Mouse (Mus musculus) forebrain, embryonic 14.5 days (tissue): Measurements from ENCODE around the gene Gm1673. TPM values are rescaled to one million over a fixed set of nuclear protein-coding genes. Genes with fewer than 3 reads are reported as not detected.

Experiments
- ATAC-seq: fragments of 200-750 bp; cut with Nextera tagmentation; 2 replicates; pipeline ENCODE4 v1.8.0; 2017; ENCODE audit warnings: mild to moderate bottlenecking, moderate library complexity
- DNase-seq: peaks from one replicate; pipeline ENCODE4 v3.0.0-alpha.2; 2015; ENCODE audit warnings: low spot score
- H3K27ac ChIP-seq: fragments of 300-500 bp; sonication (generic); 2 replicates; pipeline ENCODE4 v1.5.1; 2014; ENCODE audit warnings: low read depth, mild to moderate bottlenecking, control low read depth, low read length, moderate library complexity
- H3K27me3 ChIP-seq: fragments of 300-500 bp; sonication (generic); replicated peaks from 2 replicates; pipeline ENCODE4 v1.6.1; 2014; ENCODE audit warnings: low read length, control low read depth, mixed read lengths; ENCODE audit not compliant: control insufficient read depth, insufficient read depth
- H3K36me3 ChIP-seq: fragments of 300-500 bp; sonication (generic); 2 replicates; pipeline ENCODE4 v1.6.1; 2014; ENCODE audit warnings: low read length, control low read depth; ENCODE audit not compliant: control insufficient read depth, insufficient read depth
- H3K4me1 ChIP-seq: fragments of 300-500 bp; sonication (generic); 2 replicates; pipeline ENCODE4 v1.6.1; 2014; ENCODE audit warnings: antibody characterized with exemption, low read length, control low read depth; ENCODE audit not compliant: control insufficient read depth, insufficient read depth
- H3K4me2 ChIP-seq: fragments of 300-500 bp; sonication (generic); 2 replicates; pipeline ENCODE4 v1.6.1; 2014; ENCODE audit warnings: mild to moderate bottlenecking, control low read depth, low read length
- H3K4me3 ChIP-seq: fragments of 300-500 bp; sonication (generic); 2 replicates; pipeline ENCODE4 v1.5.1; 2014; ENCODE audit warnings: low read depth, low read length, control low read depth
- H3K9ac ChIP-seq: fragments of 300-500 bp; sonication (generic); 2 replicates; pipeline ENCODE4 v1.6.1; 2014; ENCODE audit warnings: mild to moderate bottlenecking, low read length, control low read depth, moderate library complexity
- H3K9me3 ChIP-seq: fragments of 300-500 bp; sonication (generic); replicated peaks from 2 replicates; pipeline ENCODE4 v1.6.1; 2016; ENCODE audit warnings: low read length, control low read depth, mixed read lengths; ENCODE audit not compliant: control insufficient read depth
- WGBS: fragments of 180-500 bp; shearing (Covaris S2); extraction: QIAGEN DNeasy Blood & Tissue Kit; methylation state at CpG from one replicate; pipeline ENCODE4 v1.1.7; 2014; 5-methylcytosine and 5-hydroxymethylcytosine counted together
- polyA plus RNA-seq: library from polyadenylated mRNA; unstranded; fragments of >200 nt; fragmentation: Nextera tagmentation; extraction: Ambion mirVana; gene quantifications from 2 replicates; pipeline ENCODE4 v1.2.1, GENCODE M21; 2014

Gene Gm1673
- polyA plus RNA-seq, 1 experiment from 2014 or later = 498 TPM

GRCm38 (mm10) chr5:33948314-33948713, 34.9 kb upstream of the Gm1673 start:
- ATAC-seq (no peak), DNase-seq (peak; percentile 16)
- Histone ChIP-seq H3K27ac (no peak overlapping the region), H3K4me2 (no peak overlapping the region), H3K9ac (no peak overlapping the region), H3K4me3 (no peak overlapping the region), H3K27me3 (no peaks in the 10 kb centered on the region), H3K36me3 (no peaks in the 10 kb centered on the region), H3K9me3 (peaks cover 9% of the 10 kb centered on the region; the same call in 1 of the 2 replicates), H3K4me1 (no peaks in the 10 kb centered on the region)
- WGBS = 86% methylated on average over 4 of the region's 4 CpGs

- Histone ChIP-seq H3K27ac (no peak overlapping the region), H3K4me2 (peak overlapping the region; percentile 16; the same call in 1 of the 2 replicates), H3K4me3 (no peak overlapping the region), H3K9me3 (peaks cover 6% of the 10 kb centered on the region; the same call in 1 of the 2 replicates), H3K4me1 (no peaks in the 10 kb centered on the region), H3K36me3 (no peaks in the 10 kb centered on the region), H3K9ac (no peak overlapping the region), H3K27me3 (no peaks in the 10 kb centered on the region)
- WGBS = 91% methylated on average over 14 of the region's 17 CpGs
- ATAC-seq (no peak), DNase-seq (no peak)
Measured at GRCm38 (mm10) chr5:33953471-33954185, 29.6 kb upstream of the Gm1673 start.

- Histone ChIP-seq H3K9ac (no peak overlapping the region), H3K4me2 (peak overlapping the region; percentile 16; the same call in 1 of the 2 replicates), H3K4me3 (no peak overlapping the region), H3K9me3 (peaks cover 6% of the 10 kb centered on the region; the same call in 1 of the 2 replicates), H3K4me1 (no peaks in the 10 kb centered on the region), H3K27me3 (no peaks in the 10 kb centered on the region), H3K36me3 (no peaks in the 10 kb centered on the region), H3K27ac (no peak overlapping the region)
- peak; percentile 81 for DNase-seq
- WGBS = 27% methylated on average over 10 of the region's 10 CpGs
- ATAC-seq = peak; percentile 82
Measured at GRCm38 (mm10) chr5:33954354-33954753, 28.9 kb upstream of the Gm1673 start.

GRCm38 (mm10) chr5:33955868-33956267, 27.4 kb upstream of the Gm1673 start:
- ATAC-seq = no peak
- peaks cover 6% of the 10 kb centered on the region; the same call in 1 of the 2 replicates for H3K9me3 ChIP-seq

GRCm38 (mm10) chr5:33959382-33959781, 23.9 kb upstream of the Gm1673 start:
- 86% methylated on average over 4 of the region's 4 CpGs for WGBS
- ATAC-seq = no peak
- H3K4me2 ChIP-seq = no peak overlapping the region
- no peak for DNase-seq
- H3K9ac ChIP-seq = no peak overlapping the region
- H3K27ac ChIP-seq = no peak overlapping the region
- H3K4me1 ChIP-seq = no peaks in the 10 kb centered on the region
- peaks cover 4% of the 10 kb centered on the region; the same call in 1 of the 2 replicates for H3K9me3 ChIP-seq
- H3K27me3 ChIP-seq = no peaks in the 10 kb centered on the region
- H3K4me3 ChIP-seq = no peak overlapping the region
- no peaks in the 10 kb centered on the region for H3K36me3 ChIP-seq

More at GRCm38 (mm10) chr5:33955868-33956267, 27.4 kb upstream of the Gm1673 start:
- Histone ChIP-seq H3K9ac (no peak overlapping the region), H3K4me2 (no peak overlapping the region), H3K4me1 (no peaks in the 10 kb centered on the region), H3K4me3 (no peak overlapping the region), H3K36me3 (no peaks in the 10 kb centered on the region), H3K27me3 (no peaks in the 10 kb centered on the region), H3K27ac (no peak overlapping the region)
- 95% methylated on average over 4 of the region's 4 CpGs for WGBS
- DNase-seq = no peak

GRCm38 (mm10) chr5:33974736-33975135, 8.5 kb upstream of the Gm1673 start:
- Histone ChIP-seq H3K9me3 (no peaks in the 10 kb centered on the region), H3K4me3 (no peak overlapping the region)
- ATAC-seq = no peak

GRCm38 (mm10) chr5:33976267-33976666, 7.0 kb upstream of the Gm1673 start:
- no peak for DNase-seq
- no peak for ATAC-seq
- Histone ChIP-seq H3K27me3 (no peaks in the 10 kb centered on the region), H3K9me3 (no peaks in the 10 kb centered on the region), H3K4me2 (no peak overlapping the region), H3K27ac (no peak overlapping the region), H3K36me3 (no peaks in the 10 kb centered on the region), H3K4me1 (no peaks in the 10 kb centered on the region), H3K4me3 (no peak overlapping the region), H3K9ac (no peak overlapping the region)
- WGBS = 38% methylated on average over 3 of the region's 3 CpGs

More at GRCm38 (mm10) chr5:33974736-33975135, 8.5 kb upstream of the Gm1673 start:
- Histone ChIP-seq H3K36me3 (no peaks in the 10 kb centered on the region), H3K4me2 (no peak overlapping the region), H3K9ac (no peak overlapping the region), H3K27me3 (no peaks in the 10 kb centered on the region), H3K4me1 (no peaks in the 10 kb centered on the region), H3K27ac (no peak overlapping the region)
- 57% methylated on average over 2 of the region's 2 CpGs for WGBS
- DNase-seq = peak; percentile 21

- DNase-seq = no peak
- peak overlapping the region; percentile 90 for H3K9ac ChIP-seq
- no peaks in the 10 kb centered on the region for H3K27me3 ChIP-seq
- peak overlapping the region; percentile 87 for H3K27ac ChIP-seq
- ATAC-seq = peak; percentile 65
- H3K4me1 ChIP-seq = peaks cover 9% of the 10 kb centered on the region
- 4% methylated on average over 26 of the region's 26 CpGs for WGBS
- H3K36me3 ChIP-seq = peaks cover 10% of the 10 kb centered on the region; the same call in 1 of the 2 replicates
- peak overlapping the region; percentile 77 for H3K4me2 ChIP-seq
- H3K9me3 ChIP-seq = no peaks in the 10 kb centered on the region
- peak overlapping the region; percentile 94 for H3K4me3 ChIP-seq
Measured at GRCm38 (mm10) chr5:33982731-33983259, 438 bp upstream of the Gm1673 start.
